Mouse (Mus musculus): ENCODE measurements at regions not wholly inside any gene's neighbourhood (a gene's known extent, or its start where the extent isn't known, plus 50 kb on each side); places are given as distances from the start of the nearest gene placed in this dataset.

- ATAC-seq (replicated peaks; ENCODE audit: extremely low read depth, insufficient read depth, low FRiP score) = no peak
- H3K27me3 ChIP-seq (ENCODE audit: control insufficient read depth, insufficient read depth, low read length) = no peaks in the 10 kb centered on the region
- H3K4me3 ChIP-seq (ENCODE audit: low read length) = no peak overlapping the region
- H3K9me3 ChIP-seq (replicated peaks; ENCODE audit: control insufficient read depth, low read length) = peaks cover 2% of the 10 kb centered on the region; the same call in 1 of the 2 replicates
- H3K36me3 ChIP-seq (ENCODE audit: control insufficient read depth, insufficient read depth) = no peaks in the 10 kb centered on the region
- no peak overlapping the region for H3K4me2 ChIP-seq (ENCODE audit: low read depth, low read length)
- no peaks in the 10 kb centered on the region for H3K4me1 ChIP-seq (ENCODE audit: control insufficient read depth, insufficient read depth, low read length)
- no peak overlapping the region for H3K9ac ChIP-seq (ENCODE audit: low read length)
- H3K27ac ChIP-seq (ENCODE audit: low read length) = no peak overlapping the region
These were observed 530.2 kb upstream of the Pdcd1 start for GRCm38 (mm10) chr1:94582526-94582925.

DNA sequence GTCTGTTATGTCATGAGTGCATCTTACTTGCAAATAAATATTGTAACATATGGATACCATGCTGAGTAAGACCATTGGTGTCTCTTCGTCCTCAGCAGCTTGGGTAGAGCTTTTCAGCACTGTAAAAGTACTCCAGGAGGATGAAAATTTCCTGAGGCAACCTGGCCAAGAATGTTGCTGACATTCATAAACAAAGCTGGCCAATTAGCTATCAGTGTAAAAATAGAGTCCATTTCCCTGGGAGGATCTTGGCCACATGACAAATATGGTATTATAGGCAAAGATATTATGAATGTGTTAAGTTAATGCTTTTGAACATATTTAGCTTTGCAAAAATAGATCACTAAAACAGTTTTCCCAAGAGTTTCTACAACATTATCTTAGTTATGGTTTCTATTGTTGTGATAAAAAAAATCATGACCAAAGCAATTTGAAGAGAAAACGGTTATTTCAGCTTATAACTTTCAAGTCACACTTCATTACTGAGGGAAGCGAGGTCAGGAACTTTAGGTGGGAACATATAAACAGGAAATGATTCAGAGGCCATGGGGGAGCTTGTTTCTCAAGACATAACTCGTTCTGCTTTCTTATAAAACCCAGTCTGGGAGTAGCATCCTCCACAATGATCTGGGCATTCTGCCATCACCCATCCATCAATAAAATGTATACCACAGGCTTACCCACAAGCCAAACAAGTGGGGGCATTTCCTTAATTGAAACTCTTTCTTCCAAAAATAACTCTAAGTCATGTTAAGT lies 529.5 kb upstream of the Pdcd1 start:
- Histone ChIP-seq H3K9me3 (replicated peaks; ENCODE audit: control insufficient read depth, low read length) (peaks cover 2% of the 10 kb centered on the region; the same call in 1 of the 2 replicates), H3K4me2 (ENCODE audit: low read depth, low read length) (no peak overlapping the region), H3K4me1 (ENCODE audit: control insufficient read depth, insufficient read depth, low read length) (no peaks in the 10 kb centered on the region), H3K9ac (ENCODE audit: low read length) (no peak overlapping the region), H3K4me3 (ENCODE audit: low read length) (no peak overlapping the region), H3K27me3 (ENCODE audit: control insufficient read depth, insufficient read depth, low read length) (no peaks in the 10 kb centered on the region), H3K36me3 (ENCODE audit: control insufficient read depth, insufficient read depth) (no peaks in the 10 kb centered on the region), H3K27ac (ENCODE audit: low read length) (no peak overlapping the region)
- WGBS = 37% methylated on average over 4 of the region's 4 CpGs
- ATAC-seq (replicated peaks; ENCODE audit: extremely low read depth, insufficient read depth, low FRiP score) = no peak

DNA sequence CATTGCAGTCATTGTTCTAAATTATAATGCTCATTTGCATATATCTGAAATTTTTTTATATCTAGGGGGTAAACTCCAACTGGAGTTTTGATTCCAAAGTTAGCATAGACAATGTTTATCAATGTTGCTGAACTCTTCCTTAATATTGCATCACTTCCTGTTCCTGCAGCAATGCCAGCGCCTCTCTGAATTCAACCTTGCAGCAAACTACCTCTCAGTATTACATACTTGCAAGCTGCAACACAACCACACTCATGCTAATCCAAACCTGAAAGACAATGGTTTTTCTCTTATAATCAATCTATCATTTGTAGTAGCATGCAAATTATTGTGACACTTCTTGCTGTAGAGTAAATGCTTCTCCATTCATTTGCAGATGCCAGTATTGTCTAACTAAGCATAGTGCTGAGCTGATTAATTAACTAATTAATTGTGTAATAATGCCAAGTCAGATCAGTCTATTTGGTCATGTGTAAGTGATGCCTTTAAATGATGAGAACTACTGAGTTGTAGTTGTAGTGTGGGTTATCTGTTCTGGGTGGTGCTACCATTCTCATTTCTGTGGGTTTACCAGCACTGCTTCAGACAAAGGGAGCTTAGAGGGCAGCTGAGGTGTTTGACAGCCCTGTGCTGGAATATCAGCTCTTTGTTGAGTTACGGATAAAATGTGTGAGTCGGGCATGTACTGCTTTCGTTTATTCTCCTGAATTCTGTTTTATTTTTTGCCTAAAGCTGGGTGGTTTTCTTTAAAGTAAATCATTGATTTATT lies 480.6 kb upstream of the Pdcd1 start:
- WGBS = 76% methylated on average over 4 of the region's 4 CpGs
- no peaks in the 10 kb centered on the region for H3K4me1 ChIP-seq (ENCODE audit: control insufficient read depth, insufficient read depth, low read length)
- H3K4me2 ChIP-seq (ENCODE audit: low read depth, low read length) = no peak overlapping the region
- ATAC-seq (replicated peaks; ENCODE audit: extremely low read depth, insufficient read depth, low FRiP score) = no peak
- no peak overlapping the region for H3K4me3 ChIP-seq (ENCODE audit: low read length)
- H3K27ac ChIP-seq (ENCODE audit: low read length) = no peak overlapping the region
- no peaks in the 10 kb centered on the region for H3K27me3 ChIP-seq (ENCODE audit: control insufficient read depth, insufficient read depth, low read length)
- no peak overlapping the region for H3K9ac ChIP-seq (ENCODE audit: low read length)
- H3K9me3 ChIP-seq (replicated peaks; ENCODE audit: control insufficient read depth, low read length) = no peaks in the 10 kb centered on the region
- no peaks in the 10 kb centered on the region for H3K36me3 ChIP-seq (ENCODE audit: control insufficient read depth, insufficient read depth)

- H3K4me2 ChIP-seq (ENCODE audit: low read depth, low read length) = no peak overlapping the region
- no peaks in the 10 kb centered on the region for H3K36me3 ChIP-seq (ENCODE audit: control insufficient read depth, insufficient read depth)
- no peaks in the 10 kb centered on the region for H3K4me1 ChIP-seq (ENCODE audit: control insufficient read depth, insufficient read depth, low read length)
- no peak for ATAC-seq (replicated peaks; ENCODE audit: extremely low read depth, insufficient read depth, low FRiP score)
- H3K27me3 ChIP-seq (ENCODE audit: control insufficient read depth, insufficient read depth, low read length) = no peaks in the 10 kb centered on the region
- 55% methylated on average over 4 of the region's 4 CpGs for WGBS
- no peaks in the 10 kb centered on the region for H3K9me3 ChIP-seq (replicated peaks; ENCODE audit: control insufficient read depth, low read length)
- H3K27ac ChIP-seq (ENCODE audit: low read length) = no peak overlapping the region
- H3K9ac ChIP-seq (ENCODE audit: low read length) = no peak overlapping the region
- no peak overlapping the region for H3K4me3 ChIP-seq (ENCODE audit: low read length)
These were observed 451.7 kb upstream of the Pdcd1 start for GRCm38 (mm10) chr1:94504080-94504520.

- no peak for ATAC-seq (replicated peaks; ENCODE audit: extremely low read depth, insufficient read depth, low FRiP score)
- WGBS = 67% methylated on average over 6 of the region's 6 CpGs
- H3K27me3 ChIP-seq (ENCODE audit: control insufficient read depth, insufficient read depth, low read length) = no peaks in the 10 kb centered on the region
- no peaks in the 10 kb centered on the region for H3K36me3 ChIP-seq (ENCODE audit: control insufficient read depth, insufficient read depth)
- no peak overlapping the region for H3K4me2 ChIP-seq (ENCODE audit: low read depth, low read length)
- H3K9ac ChIP-seq (ENCODE audit: low read length) = no peak overlapping the region
- H3K4me1 ChIP-seq (ENCODE audit: control insufficient read depth, insufficient read depth, low read length) = no peaks in the 10 kb centered on the region
- H3K9me3 ChIP-seq (replicated peaks; ENCODE audit: control insufficient read depth, low read length) = no peaks in the 10 kb centered on the region
- H3K4me3 ChIP-seq (ENCODE audit: low read length) = no peak overlapping the region
- H3K27ac ChIP-seq (ENCODE audit: low read length) = no peak overlapping the region
These were observed 451.2 kb upstream of the Pdcd1 start for GRCm38 (mm10) chr1:94503379-94504079.

- H3K9ac ChIP-seq (ENCODE audit: low read length) = no peak overlapping the region
- H3K27ac ChIP-seq (ENCODE audit: low read length) = no peak overlapping the region
- H3K9me3 ChIP-seq (replicated peaks; ENCODE audit: control insufficient read depth, low read length) = no peaks in the 10 kb centered on the region
- H3K4me1 ChIP-seq (ENCODE audit: control insufficient read depth, insufficient read depth, low read length) = no peaks in the 10 kb centered on the region
- no peaks in the 10 kb centered on the region for H3K27me3 ChIP-seq (ENCODE audit: control insufficient read depth, insufficient read depth, low read length)
- no peaks in the 10 kb centered on the region for H3K36me3 ChIP-seq (ENCODE audit: control insufficient read depth, insufficient read depth)
- no peak for ATAC-seq (replicated peaks; ENCODE audit: extremely low read depth, insufficient read depth, low FRiP score)
- no peak overlapping the region for H3K4me2 ChIP-seq (ENCODE audit: low read depth, low read length)
- whole genome bisulfite sequencing = 55% methylated on average over 6 of the region's 6 CpGs
- H3K4me3 ChIP-seq (ENCODE audit: low read length) = no peak overlapping the region
These were observed 449.9 kb upstream of the Pdcd1 start for GRCm38 (mm10) chr1:94502066-94502861.

- Histone ChIP-seq H3K9me3 (replicated peaks; ENCODE audit: control insufficient read depth, low read length) (no peaks in the 10 kb centered on the region), H3K27ac (ENCODE audit: low read length) (no peak overlapping the region), H3K36me3 (ENCODE audit: control insufficient read depth, insufficient read depth) (no peaks in the 10 kb centered on the region), H3K27me3 (ENCODE audit: control insufficient read depth, insufficient read depth, low read length) (no peaks in the 10 kb centered on the region), H3K4me3 (ENCODE audit: low read length) (no peak overlapping the region), H3K9ac (ENCODE audit: low read length) (no peak overlapping the region), H3K4me2 (ENCODE audit: low read depth, low read length) (no peak overlapping the region), H3K4me1 (ENCODE audit: control insufficient read depth, insufficient read depth, low read length) (no peaks in the 10 kb centered on the region)
- no peak for ATAC-seq (replicated peaks; ENCODE audit: extremely low read depth, insufficient read depth, low FRiP score)
- WGBS = 80% methylated on average over 2 of the region's 2 CpGs
These were observed 444.6 kb upstream of the Pdcd1 start for GRCm38 (mm10) chr1:94496992-94497391.

DNA sequence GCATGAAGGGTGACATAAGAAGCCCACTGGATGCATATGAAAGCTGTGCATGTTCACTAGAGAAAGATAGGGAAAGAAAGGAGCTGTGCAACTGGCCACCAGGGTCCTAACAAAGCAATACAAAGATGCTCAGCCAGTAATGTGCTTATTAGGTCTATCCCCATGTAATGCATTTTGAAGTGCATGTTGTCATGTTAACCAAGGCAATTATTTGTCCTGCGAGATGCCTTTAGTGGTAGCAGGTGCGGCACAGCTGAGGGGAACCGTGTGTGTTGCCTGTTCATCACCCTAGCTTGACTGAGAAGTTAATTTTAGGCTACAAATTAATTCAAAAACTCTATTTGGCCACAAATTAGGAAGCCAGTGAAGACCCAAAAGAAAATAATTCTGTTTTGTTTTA lies 444.0 kb upstream of the Pdcd1 start:
- Histone ChIP-seq H3K9ac (ENCODE audit: low read length) (no peak overlapping the region), H3K4me1 (ENCODE audit: control insufficient read depth, insufficient read depth, low read length) (no peaks in the 10 kb centered on the region), H3K9me3 (replicated peaks; ENCODE audit: control insufficient read depth, low read length) (no peaks in the 10 kb centered on the region), H3K27me3 (ENCODE audit: control insufficient read depth, insufficient read depth, low read length) (no peaks in the 10 kb centered on the region), H3K4me3 (ENCODE audit: low read length) (no peak overlapping the region), H3K27ac (ENCODE audit: low read length) (no peak overlapping the region), H3K36me3 (ENCODE audit: control insufficient read depth, insufficient read depth) (no peaks in the 10 kb centered on the region), H3K4me2 (ENCODE audit: low read depth, low read length) (no peak overlapping the region)
- 83% methylated on average over 3 of the region's 3 CpGs for WGBS
- no peak for ATAC-seq (replicated peaks; ENCODE audit: extremely low read depth, insufficient read depth, low FRiP score)
